Mouse (Mus musculus) small intestine, adult 2 months (tissue): ENCODE measurements around the gene Dpp9. TPM values are rescaled to one million over a fixed set of nuclear protein-coding genes. Genes with fewer than 3 reads are reported as not detected.

Source experiments
- H3K27ac ChIP-seq: fragments of 200-500 bp; 2 replicates; pipeline ENCODE4 v1.5.1; 2012; ENCODE audit warnings: low read depth, low read length, control low read depth, inconsistent platforms; ENCODE audit not compliant: insufficient read depth
- H3K27me3 ChIP-seq: fragments of 200-500 bp; 2 replicates; pipeline ENCODE4 v1.6.1; 2012; ENCODE audit warnings: mild to moderate bottlenecking, moderate library complexity, low read length, inconsistent platforms; ENCODE audit not compliant: control insufficient read depth, insufficient read depth
- H3K36me3 ChIP-seq: fragments of 200-500 bp; 2 replicates; pipeline ENCODE4 v1.6.1; 2012; ENCODE audit warnings: mild to moderate bottlenecking, low read length, control low read depth, inconsistent platforms; ENCODE audit not compliant: control insufficient read depth, insufficient read depth
- H3K4me1 ChIP-seq: fragments of 200-500 bp; 2 replicates; pipeline ENCODE4 v1.6.1; 2012; ENCODE audit warnings: low read length, inconsistent platforms, mixed read lengths; ENCODE audit not compliant: control insufficient read depth, insufficient read depth, insufficient read length
- H3K4me3 ChIP-seq: fragments of 200-500 bp; 2 replicates; pipeline ENCODE4 v1.5.1; 2012; ENCODE audit warnings: low read depth, mild to moderate bottlenecking, control low read depth, inconsistent platforms, low read length, moderate library complexity
- CTCF ChIP-seq: fragments of 200-500 bp; IDR thresholded peaks from 2 replicates; pipeline ENCODE4 v1.5.1; 2012; ENCODE audit warnings: low read depth, mild to moderate bottlenecking, control low read depth, inconsistent platforms, low read length, moderate library complexity, mixed read lengths; ENCODE audit not compliant: insufficient replicate concordance, insufficient read length; ENCODE audit errors: extremely low read depth
- POLR2A ChIP-seq: fragments of 200-500 bp; IDR thresholded peaks from 2 replicates; pipeline ENCODE4 v1.6.1; 2012; ENCODE audit warnings: low read depth, mild to moderate bottlenecking, control low read depth, inconsistent platforms, low read length, moderate library complexity
- WGBS: fragments of 180-500 bp; shearing (Covaris S2); methylation state at CpG from one replicate; pipeline ENCODE4 v1.1.7; 2018; 5-methylcytosine and 5-hydroxymethylcytosine counted together
- polyA plus RNA-seq: library from polyadenylated mRNA; depleted of rRNA; stranded (reverse); fragments of >200 nt; gene quantifications from 2 replicates; pipeline ENCODE4 v1.2.3, GENCODE M21; 2012

Gene Dpp9
- polyA plus RNA-seq, 1 experiment, result 39.4 TPM

- TF ChIP-seq CTCF (no peak), POLR2A (no peak)
- WGBS, result 70% methylated on average over 3 of the region's 3 CpGs
- Histone ChIP-seq H3K27me3 (no peaks in the 10 kb centered on the region), H3K36me3 (peaks cover 48% of the 10 kb centered on the region), H3K27ac (no peak overlapping the region), H3K4me1 (peaks cover 17% of the 10 kb centered on the region), H3K4me3 (no peak overlapping the region)
Observed at GRCm38 (mm10) chr17:56208821-56209220, 9.9 kb downstream of the Dpp9 start.

GRCm38 (mm10) chr17:56207963-56208530 lies 10.7 kb downstream of the Dpp9 start:
- peaks cover 54% of the 10 kb centered on the region for H3K36me3 ChIP-seq
- whole genome bisulfite sequencing, result 92% methylated on average over 9 of the region's 9 CpGs

GRCm38 (mm10) chr17:56206986-56207674 lies 11.6 kb downstream of the Dpp9 start:
- H3K4me1 ChIP-seq, result peaks cover 17% of the 10 kb centered on the region
- H3K27me3 ChIP-seq, result no peaks in the 10 kb centered on the region
- peaks cover 63% of the 10 kb centered on the region for H3K36me3 ChIP-seq
- TF ChIP-seq POLR2A (no peak), CTCF (no peak)
- no peak overlapping the region for H3K4me3 ChIP-seq
- no peak overlapping the region; the same call in 1 of the 2 replicates for H3K27ac ChIP-seq
- 39% methylated on average over 6 of the region's 6 CpGs for WGBS

More at GRCm38 (mm10) chr17:56207963-56208530, 10.7 kb downstream of the Dpp9 start:
- no peak overlapping the region for H3K4me3 ChIP-seq
- H3K27ac ChIP-seq, result no peak overlapping the region
- peaks cover 17% of the 10 kb centered on the region for H3K4me1 ChIP-seq
- no peaks in the 10 kb centered on the region for H3K27me3 ChIP-seq
- TF ChIP-seq POLR2A (no peak), CTCF (no peak)

DNA sequence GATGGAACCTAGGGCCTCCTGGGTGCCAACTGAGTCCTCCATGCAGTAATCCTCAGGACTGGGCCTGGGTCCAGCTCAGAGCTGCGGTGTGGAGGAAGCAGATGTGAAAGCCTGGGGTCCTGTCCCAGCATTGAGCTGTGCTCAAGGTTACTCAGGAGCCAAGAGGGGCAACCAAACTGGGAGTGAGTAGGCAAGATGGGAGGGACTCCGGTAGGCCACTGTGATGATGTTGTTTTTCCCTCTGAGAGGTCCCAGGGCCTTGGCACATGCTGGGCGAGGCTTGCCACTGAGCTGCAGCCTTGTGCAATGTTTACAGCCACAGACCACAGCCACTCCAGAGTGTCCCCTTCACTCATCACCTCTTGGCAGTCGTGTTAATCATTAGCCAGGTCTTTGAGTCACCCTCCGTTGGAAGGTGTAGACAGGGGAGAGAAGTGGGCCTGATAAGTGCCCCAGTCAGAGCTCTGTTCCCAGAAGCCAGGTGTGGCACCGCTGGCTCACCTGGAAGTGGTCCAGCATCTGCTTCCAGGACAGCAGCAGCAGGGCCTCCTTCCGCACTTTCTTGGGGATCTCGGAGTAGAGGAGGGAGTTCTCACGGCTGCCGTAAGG lies 12.3 kb downstream of the Dpp9 start:
- H3K36me3 ChIP-seq, result peaks cover 62% of the 10 kb centered on the region
- H3K4me1 ChIP-seq, result peaks cover 17% of the 10 kb centered on the region
- H3K27me3 ChIP-seq, result no peaks in the 10 kb centered on the region
- 33% methylated on average over 10 of the region's 10 CpGs for WGBS
- H3K4me3 ChIP-seq, result no peak overlapping the region
- no peak overlapping the region; the same call in 1 of the 2 replicates for H3K27ac ChIP-seq
- TF ChIP-seq CTCF, result no peak
- no peak for TF ChIP-seq POLR2A

GRCm38 (mm10) chr17:56203729-56204128 lies 15.0 kb downstream of the Dpp9 start:
- TF ChIP-seq CTCF (no peak), POLR2A (no peak)
- H3K4me1 ChIP-seq, result peaks cover 15% of the 10 kb centered on the region
- peaks cover 51% of the 10 kb centered on the region for H3K36me3 ChIP-seq
- no peak overlapping the region for H3K4me3 ChIP-seq
- H3K27ac ChIP-seq, result no peak overlapping the region
- 73% methylated on average over 3 of the region's 3 CpGs for WGBS
- H3K27me3 ChIP-seq, result no peaks in the 10 kb centered on the region

GRCm38 (mm10) chr17:56202476-56202875 lies 16.2 kb downstream of the Dpp9 start:
- peaks cover 14% of the 10 kb centered on the region for H3K4me1 ChIP-seq
- no peak overlapping the region for H3K4me3 ChIP-seq
- no peak overlapping the region for H3K27ac ChIP-seq
- WGBS, result 92% methylated on average over 8 of the region's 8 CpGs
- TF ChIP-seq CTCF (no peak), POLR2A (no peak)
- peaks cover 60% of the 10 kb centered on the region for H3K36me3 ChIP-seq
- no peaks in the 10 kb centered on the region for H3K27me3 ChIP-seq

DNA sequence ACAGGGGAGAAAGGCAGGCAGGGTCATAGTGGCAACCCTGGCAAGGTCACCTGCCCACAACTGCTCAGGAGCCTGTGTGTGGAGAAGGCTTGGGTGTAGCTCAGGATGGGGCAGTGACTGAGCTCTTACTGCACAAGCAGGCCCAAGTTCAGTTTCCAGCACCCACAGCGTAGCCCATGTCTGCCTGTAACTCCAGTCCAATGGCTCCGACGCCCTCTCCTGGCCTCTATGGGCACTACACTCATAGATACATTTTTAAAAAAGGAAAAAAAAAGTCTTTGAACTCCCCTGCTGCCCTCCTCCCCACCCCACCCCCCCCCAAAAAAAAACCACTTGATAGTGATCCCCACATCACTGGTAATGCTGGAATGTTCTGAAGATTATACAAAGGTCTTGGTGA lies 17.1 kb downstream of the Dpp9 start:
- TF ChIP-seq CTCF (no peak), POLR2A (no peak)
- Histone ChIP-seq H3K4me1 (peaks cover 6% of the 10 kb centered on the region), H3K36me3 (peaks cover 61% of the 10 kb centered on the region), H3K27me3 (no peaks in the 10 kb centered on the region), H3K27ac (no peak overlapping the region), H3K4me3 (no peak overlapping the region)
- whole genome bisulfite sequencing, result 78% methylated on average over 3 of the region's 3 CpGs
